Mouse (Mus musculus) Muller cell, postnatal 12 days (primary cell): ENCODE data around the gene Cracr2b.
A peak's percentile ranks its signal among the peaks of the same experiment; 100 is the strongest.

ENCODE experiments used
- DNase-seq: peaks from one replicate; pipeline ENCODE4 v3.0.0-alpha.2; 2015; ENCODE audit errors: inconsistent ontology term

Cracr2b gene

GRCm38 (mm10) chr7:141460391-141461113 lies at the start of gene Cracr2b:
Cracr2b (plus strand) TSS chr7:141461094.
- DNase-seq = no peak

- no peak for DNase-seq
These were observed 49.2 kb upstream of the Cracr2b start for GRCm38 (mm10) chr7:141411667-141412066.

- DNase-seq = peak; percentile 27
These were observed 47.6 kb upstream of the Cracr2b start for GRCm38 (mm10) chr7:141413331-141413730.

- peak; percentile 98 for DNase-seq
These were observed 46.9 kb upstream of the Cracr2b start, which contains the start of gene Gatd1 for GRCm38 (mm10) chr7:141413809-141414584. Gatd1 (minus strand) TSS chr7:141414136.

GRCm38 (mm10) chr7:141416144-141416841 lies 44.6 kb upstream of the Cracr2b start:
- DNase-seq = no peak

GRCm38 (mm10) chr7:141417731-141418681 lies 42.9 kb upstream of the Cracr2b start:
- no peak for DNase-seq

GRCm38 (mm10) chr7:141418970-141419369 lies 41.9 kb upstream of the Cracr2b start:
- no peak for DNase-seq

GRCm38 (mm10) chr7:141420030-141420702 lies 40.7 kb upstream of the Cracr2b start:
- DNase-seq = no peak

- DNase-seq = no peak
These were observed 37.1 kb upstream of the Cracr2b start for GRCm38 (mm10) chr7:141423811-141424210.

GRCm38 (mm10) chr7:141426948-141427730 lies 33.8 kb upstream of the Cracr2b start:
- DNase-seq = no peak

GRCm38 (mm10) chr7:141428701-141429100 lies 32.2 kb upstream of the Cracr2b start:
- no peak for DNase-seq

- peak; percentile 75 for DNase-seq
These were observed 31.6 kb upstream of the Cracr2b start, which contains the start of gene Cend1 for GRCm38 (mm10) chr7:141429310-141429709. Cend1 (minus strand) TSS chr7:141429491.

GRCm38 (mm10) chr7:141429840-141430584 lies 30.9 kb upstream of the Cracr2b start:
- DNase-seq = no peak

GRCm38 (mm10) chr7:141430585-141431240 lies 30.2 kb upstream of the Cracr2b start:
- no peak for DNase-seq

- no peak for DNase-seq
These were observed 29.3 kb upstream of the Cracr2b start for GRCm38 (mm10) chr7:141431434-141432185.

- no peak for DNase-seq
These were observed 28.7 kb upstream of the Cracr2b start for GRCm38 (mm10) chr7:141432186-141432611.

- DNase-seq = no peak
These were observed 28.0 kb upstream of the Cracr2b start for GRCm38 (mm10) chr7:141432741-141433516.
